Mouse (Mus musculus) midbrain, embryonic 16.5 days (tissue): ENCODE measurements around the gene Tmem115. TPM values are rescaled to one million over a fixed set of nuclear protein-coding genes. Genes with fewer than 3 reads are reported as not detected.
A peak's percentile ranks its signal among the peaks of the same experiment; 100 is the strongest.

ENCODE experiments used
- ATAC-seq: fragments of 200-750 bp; cut with Nextera tagmentation; 2 replicates; pipeline ENCODE4 v1.8.0; 2017; ENCODE audit warnings: moderate TSS enrichment
- H3K27ac ChIP-seq: fragments of 300-500 bp; sonication (generic); 2 replicates; pipeline ENCODE4 v1.5.1; 2014; ENCODE audit warnings: mild to moderate bottlenecking, low read length, mixed read lengths
- H3K27me3 ChIP-seq: fragments of 300-500 bp; sonication (generic); 2 replicates; pipeline ENCODE4 v1.6.1; 2014; ENCODE audit warnings: low read depth, low read length, mixed read lengths; ENCODE audit not compliant: control insufficient read depth, insufficient read depth
- H3K36me3 ChIP-seq: fragments of 300-500 bp; sonication (generic); 2 replicates; pipeline ENCODE4 v1.6.1; 2014; ENCODE audit warnings: mild to moderate bottlenecking, low read length, moderate library complexity, mixed read lengths; ENCODE audit not compliant: control insufficient read depth, insufficient read depth
- H3K4me1 ChIP-seq: fragments of 300-500 bp; sonication (generic); 2 replicates; pipeline ENCODE4 v1.6.1; 2014; ENCODE audit warnings: mild to moderate bottlenecking, low read length, mixed read lengths; ENCODE audit not compliant: control insufficient read depth, insufficient read depth
- H3K4me2 ChIP-seq: fragments of 300-500 bp; sonication (generic); 2 replicates; pipeline ENCODE4 v1.6.1; 2014; ENCODE audit warnings: mild to moderate bottlenecking, low read length, mixed read lengths
- H3K4me3 ChIP-seq: fragments of 300-500 bp; sonication (generic); 2 replicates; pipeline ENCODE4 v1.5.1; 2014; ENCODE audit warnings: low read depth, mild to moderate bottlenecking, low read length, moderate library complexity, mixed read lengths
- H3K9ac ChIP-seq: fragments of 300-500 bp; sonication (generic); 2 replicates; pipeline ENCODE4 v1.6.1; 2014; ENCODE audit warnings: low read depth, low read length, mixed read lengths
- H3K9me3 ChIP-seq: fragments of 300-500 bp; sonication (generic); replicated peaks from 2 replicates; pipeline ENCODE4 v1.6.1; 2014; ENCODE audit warnings: mild to moderate bottlenecking, low read length, mixed read lengths; ENCODE audit not compliant: control insufficient read depth, poor library complexity, severe bottlenecking
- WGBS: fragments of 180-500 bp; shearing (Covaris S2); extraction: QIAGEN DNeasy Blood & Tissue Kit; methylation state at CpG from one replicate; pipeline ENCODE4 v1.1.7; 2014; 5-methylcytosine and 5-hydroxymethylcytosine counted together
- polyA plus RNA-seq: library from polyadenylated mRNA; unstranded; fragments of >200 nt; fragmentation: Nextera tagmentation; extraction: Ambion mirVana; gene quantifications from 2 replicates; pipeline ENCODE4 v1.2.1, GENCODE M21; 2015

Tmem115 gene
- polyA plus RNA-seq, 1 experiment from 2014 or later: 45.2 TPM

- ATAC-seq: no peak; the same call in 1 of the 2 replicates
- peak overlapping the region; percentile 92 for H3K4me2 ChIP-seq
- 7% methylated on average over 33 of the region's 33 CpGs for WGBS
- peak overlapping the region; percentile 79 for H3K4me3 ChIP-seq
- H3K36me3 ChIP-seq: peaks cover 12% of the 10 kb centered on the region
- H3K9ac ChIP-seq: peak overlapping the region; percentile 67
- peaks cover 12% of the 10 kb centered on the region for H3K4me1 ChIP-seq
- H3K9me3 ChIP-seq: no peaks in the 10 kb centered on the region
- H3K27ac ChIP-seq: peak overlapping the region; percentile 38; the same call in 1 of the 2 replicates
- H3K27me3 ChIP-seq: no peaks in the 10 kb centered on the region
These were observed 54.3 kb downstream of the Tmem115 start for GRCm38 (mm10) chr9:107587833-107588639.

Other genes starting within 250 kb of the Tmem115 start
- gene Mapkapk3, start 244.1 kb upstream of the Tmem115 start, polyA plus RNA-seq: 1.5 and 1.9 TPM in 2 replicates
- 8.6 and 9.4 TPM in 2 replicates for gene Cish, start 237.9 kb upstream of the Tmem115 start, polyA plus RNA-seq
- gene Hemk1, start 195.6 kb upstream of the Tmem115 start, polyA plus RNA-seq: 19.2 and 19.7 TPM in 2 replicates
- 10.2 and 11.2 TPM in 2 replicates for gene 6430571L13Rik, start 193.3 kb upstream of the Tmem115 start, polyA plus RNA-seq
- 9.1 and 9.3 TPM in 2 replicates for gene Cacna2d2, start 134.3 kb upstream of the Tmem115 start, polyA plus RNA-seq
- gene Cyb561d2, start 8.2 kb downstream of the Tmem115 start, polyA plus RNA-seq: 44.4 and 50.7 TPM in 2 replicates
- 76.2 and 82.2 TPM in 2 replicates for gene Nprl2, start 8.3 kb downstream of the Tmem115 start, polyA plus RNA-seq
- gene Zmynd10, start 13.4 kb downstream of the Tmem115 start, polyA plus RNA-seq: 3.5 and 6.1 TPM in 2 replicates
- gene Rassf1, start 17.6 kb downstream of the Tmem115 start, polyA plus RNA-seq: 45.3 and 49.4 TPM in 2 replicates
- gene Tusc2, start 29.3 kb downstream of the Tmem115 start, polyA plus RNA-seq: 123 and 127 TPM in 2 replicates
- gene Hyal2, start 34.0 kb downstream of the Tmem115 start, polyA plus RNA-seq: 69.6 and 74.9 TPM in 2 replicates
- 7.2 TPM in 2 replicates for gene Hyal1, start 43.0 kb downstream of the Tmem115 start, polyA plus RNA-seq
- 14.9 and 18.6 TPM in 2 replicates for gene Naa80, start 44.9 kb downstream of the Tmem115 start, polyA plus RNA-seq
- gene Hyal3, start 46.9 kb downstream of the Tmem115 start, polyA plus RNA-seq: 2.0 and 2.4 TPM in 2 replicates
- gene Ifrd2, start 53.7 kb downstream of the Tmem115 start, polyA plus RNA-seq: 14.6 and 15.4 TPM in 2 replicates
- gene Sema3b, start 75.3 kb downstream of the Tmem115 start, polyA plus RNA-seq: 3.7 and 3.9 TPM in 2 replicates
- gene Gnai2, start 101.4 kb downstream of the Tmem115 start, polyA plus RNA-seq: 278 and 281 TPM in 2 replicates
- gene Slc38a3, start 135.6 kb downstream of the Tmem115 start, polyA plus RNA-seq: 31.1 and 34.0 TPM in 2 replicates
- 1.6 and 2.2 TPM in 2 replicates for gene Gnat1, start 145.8 kb downstream of the Tmem115 start, polyA plus RNA-seq
- gene Sema3f, start 176.5 kb downstream of the Tmem115 start, polyA plus RNA-seq: 16.6 and 19.2 TPM in 2 replicates
- 239 and 270 TPM in 2 replicates for gene Rbm5, start 237.1 kb downstream of the Tmem115 start, polyA plus RNA-seq